Mouse (Mus musculus): ENCODE measurements at regions not wholly inside any gene's neighbourhood (a gene's known extent, or its start where the extent isn't known, plus 50 kb on each side); places are given as distances from the start of the nearest gene placed in this dataset.

GRCm38 (mm10) chr15:88514091-88514490 is 86.0 kb upstream of the Zdhhc25 start:
- H3K9me3 ChIP-seq (ENCODE audit: low read length) = no peaks in the 10 kb centered on the region
- no peak overlapping the region for H3K4me3 ChIP-seq (replicated peaks; ENCODE audit: low read length)
- no peaks in the 10 kb centered on the region for H3K27me3 ChIP-seq (ENCODE audit: insufficient read depth, low read length)
- H3K4me1 ChIP-seq (replicated peaks; ENCODE audit: low read depth, low read length) = no peaks in the 10 kb centered on the region
- no peak for TF ChIP-seq POU5F1 (IDR thresholded peaks at IDR 0.05; ENCODE audit: borderline replicate concordance, low read length)
- TF ChIP-seq NANOG (IDR thresholded peaks at IDR 0.05; ENCODE audit: borderline replicate concordance, low read length) = no peak
- no peaks in the 10 kb centered on the region for H3K36me3 ChIP-seq (ENCODE audit: insufficient read depth, low read length)

- Histone ChIP-seq H3K27me3 (ENCODE audit: insufficient read depth, low read length) (no peaks in the 10 kb centered on the region), H3K36me3 (ENCODE audit: insufficient read depth, low read length) (no peaks in the 10 kb centered on the region), H3K4me1 (replicated peaks; ENCODE audit: low read depth, low read length) (no peaks in the 10 kb centered on the region), H3K9me3 (ENCODE audit: low read length) (no peaks in the 10 kb centered on the region), H3K4me3 (replicated peaks; ENCODE audit: low read length) (no peak overlapping the region)
- TF ChIP-seq NANOG (IDR thresholded peaks at IDR 0.05; ENCODE audit: borderline replicate concordance, low read length) (no peak), CTCF (conservative IDR thresholded peaks at IDR 0.05; ENCODE audit: low read length) (no peak), POU5F1 (IDR thresholded peaks at IDR 0.05; ENCODE audit: borderline replicate concordance, low read length) (no peak)
Measured at GRCm38 (mm10) chr15:88531218-88531617, 68.9 kb upstream of the Zdhhc25 start.

- TF ChIP-seq NANOG (IDR thresholded peaks at IDR 0.05; ENCODE audit: borderline replicate concordance, low read length) (no peak), POU5F1 (IDR thresholded peaks at IDR 0.05; ENCODE audit: borderline replicate concordance, low read length) (no peak), CTCF (conservative IDR thresholded peaks at IDR 0.05; ENCODE audit: low read length) (no peak)
- H3K36me3 ChIP-seq (ENCODE audit: insufficient read depth, low read length) = no peaks in the 10 kb centered on the region
- H3K4me3 ChIP-seq (replicated peaks; ENCODE audit: low read length) = no peak overlapping the region
- no peaks in the 10 kb centered on the region for H3K27me3 ChIP-seq (ENCODE audit: insufficient read depth, low read length)
- no peaks in the 10 kb centered on the region for H3K9me3 ChIP-seq (ENCODE audit: low read length)
- no peaks in the 10 kb centered on the region for H3K4me1 ChIP-seq (replicated peaks; ENCODE audit: low read depth, low read length)
Measured at GRCm38 (mm10) chr15:88532008-88532407, 68.1 kb upstream of the Zdhhc25 start.

GRCm38 (mm10) chr15:88533354-88533753 is 66.7 kb upstream of the Zdhhc25 start:
- Histone ChIP-seq H3K27me3 (ENCODE audit: insufficient read depth, low read length) (no peaks in the 10 kb centered on the region), H3K4me1 (replicated peaks; ENCODE audit: low read depth, low read length) (no peaks in the 10 kb centered on the region), H3K9me3 (ENCODE audit: low read length) (no peaks in the 10 kb centered on the region), H3K36me3 (ENCODE audit: insufficient read depth, low read length) (no peaks in the 10 kb centered on the region), H3K4me3 (replicated peaks; ENCODE audit: low read length) (no peak overlapping the region)
- TF ChIP-seq POU5F1 (IDR thresholded peaks at IDR 0.05; ENCODE audit: borderline replicate concordance, low read length) (no peak), CTCF (conservative IDR thresholded peaks at IDR 0.05; ENCODE audit: low read length) (no peak), NANOG (IDR thresholded peaks at IDR 0.05; ENCODE audit: borderline replicate concordance, low read length) (no peak)

- no peaks in the 10 kb centered on the region for H3K36me3 ChIP-seq (ENCODE audit: insufficient read depth, low read length)
- H3K4me1 ChIP-seq (replicated peaks; ENCODE audit: low read depth, low read length) = no peaks in the 10 kb centered on the region
- no peak for TF ChIP-seq CTCF (conservative IDR thresholded peaks at IDR 0.05; ENCODE audit: low read length)
- no peak for TF ChIP-seq POU5F1 (IDR thresholded peaks at IDR 0.05; ENCODE audit: borderline replicate concordance, low read length)
- TF ChIP-seq NANOG (IDR thresholded peaks at IDR 0.05; ENCODE audit: borderline replicate concordance, low read length) = no peak
- H3K9me3 ChIP-seq (ENCODE audit: low read length) = no peaks in the 10 kb centered on the region
- H3K27me3 ChIP-seq (ENCODE audit: insufficient read depth, low read length) = no peaks in the 10 kb centered on the region
- no peak overlapping the region for H3K4me3 ChIP-seq (replicated peaks; ENCODE audit: low read length)
Measured at GRCm38 (mm10) chr15:88535516-88535915, 64.6 kb upstream of the Zdhhc25 start.

GRCm38 (mm10) chr15:88537190-88537589 is 62.9 kb upstream of the Zdhhc25 start:
- TF ChIP-seq NANOG (IDR thresholded peaks at IDR 0.05; ENCODE audit: borderline replicate concordance, low read length) (no peak), CTCF (conservative IDR thresholded peaks at IDR 0.05; ENCODE audit: low read length) (peak; percentile 51), POU5F1 (IDR thresholded peaks at IDR 0.05; ENCODE audit: borderline replicate concordance, low read length) (no peak)
- H3K4me1 ChIP-seq (replicated peaks; ENCODE audit: low read depth, low read length) = no peaks in the 10 kb centered on the region

GRCm38 (mm10) chr15:88542567-88542966 is 57.5 kb upstream of the Zdhhc25 start:
- no peak overlapping the region for H3K4me3 ChIP-seq (replicated peaks; ENCODE audit: low read length)
- no peaks in the 10 kb centered on the region for H3K27me3 ChIP-seq (ENCODE audit: insufficient read depth, low read length)

More at GRCm38 (mm10) chr15:88537190-88537589, 62.9 kb upstream of the Zdhhc25 start:
- H3K9me3 ChIP-seq (ENCODE audit: low read length) = no peaks in the 10 kb centered on the region
- H3K4me3 ChIP-seq (replicated peaks; ENCODE audit: low read length) = no peak overlapping the region
- no peaks in the 10 kb centered on the region for H3K27me3 ChIP-seq (ENCODE audit: insufficient read depth, low read length)
- no peaks in the 10 kb centered on the region for H3K36me3 ChIP-seq (ENCODE audit: insufficient read depth, low read length)

GRCm38 (mm10) chr15:88544216-88544615 is 55.9 kb upstream of the Zdhhc25 start:
- H3K9me3 ChIP-seq (ENCODE audit: low read length) = no peaks in the 10 kb centered on the region
- no peaks in the 10 kb centered on the region for H3K36me3 ChIP-seq (ENCODE audit: insufficient read depth, low read length)
- H3K4me3 ChIP-seq (replicated peaks; ENCODE audit: low read length) = no peak overlapping the region
- no peak for TF ChIP-seq NANOG (IDR thresholded peaks at IDR 0.05; ENCODE audit: borderline replicate concordance, low read length)
- no peak for TF ChIP-seq CTCF (conservative IDR thresholded peaks at IDR 0.05; ENCODE audit: low read length)
- TF ChIP-seq POU5F1 (IDR thresholded peaks at IDR 0.05; ENCODE audit: borderline replicate concordance, low read length) = no peak
- no peaks in the 10 kb centered on the region for H3K4me1 ChIP-seq (replicated peaks; ENCODE audit: low read depth, low read length)
- no peaks in the 10 kb centered on the region for H3K27me3 ChIP-seq (ENCODE audit: insufficient read depth, low read length)

More at GRCm38 (mm10) chr15:88542567-88542966, 57.5 kb upstream of the Zdhhc25 start:
- TF ChIP-seq POU5F1 (IDR thresholded peaks at IDR 0.05; ENCODE audit: borderline replicate concordance, low read length) = no peak
- no peak for TF ChIP-seq CTCF (conservative IDR thresholded peaks at IDR 0.05; ENCODE audit: low read length)
- TF ChIP-seq NANOG (IDR thresholded peaks at IDR 0.05; ENCODE audit: borderline replicate concordance, low read length) = no peak
- no peaks in the 10 kb centered on the region for H3K4me1 ChIP-seq (replicated peaks; ENCODE audit: low read depth, low read length)
- no peaks in the 10 kb centered on the region for H3K36me3 ChIP-seq (ENCODE audit: insufficient read depth, low read length)
- H3K9me3 ChIP-seq (ENCODE audit: low read length) = no peaks in the 10 kb centered on the region

- Histone ChIP-seq H3K36me3 (ENCODE audit: insufficient read depth, low read length) (no peaks in the 10 kb centered on the region), H3K9me3 (ENCODE audit: low read length) (no peaks in the 10 kb centered on the region), H3K4me3 (replicated peaks; ENCODE audit: low read length) (no peak overlapping the region), H3K4me1 (replicated peaks; ENCODE audit: low read depth, low read length) (no peaks in the 10 kb centered on the region), H3K27me3 (ENCODE audit: insufficient read depth, low read length) (peaks cover 5% of the 10 kb centered on the region)
- TF ChIP-seq POU5F1 (IDR thresholded peaks at IDR 0.05; ENCODE audit: borderline replicate concordance, low read length) (no peak), CTCF (conservative IDR thresholded peaks at IDR 0.05; ENCODE audit: low read length) (no peak), NANOG (IDR thresholded peaks at IDR 0.05; ENCODE audit: borderline replicate concordance, low read length) (no peak)
Measured at GRCm38 (mm10) chr15:88548261-88548660, 51.8 kb upstream of the Zdhhc25 start.
